Comparison of ENCODE assay signal across 8 mouse cellular contexts in the genomic region with DNA sequence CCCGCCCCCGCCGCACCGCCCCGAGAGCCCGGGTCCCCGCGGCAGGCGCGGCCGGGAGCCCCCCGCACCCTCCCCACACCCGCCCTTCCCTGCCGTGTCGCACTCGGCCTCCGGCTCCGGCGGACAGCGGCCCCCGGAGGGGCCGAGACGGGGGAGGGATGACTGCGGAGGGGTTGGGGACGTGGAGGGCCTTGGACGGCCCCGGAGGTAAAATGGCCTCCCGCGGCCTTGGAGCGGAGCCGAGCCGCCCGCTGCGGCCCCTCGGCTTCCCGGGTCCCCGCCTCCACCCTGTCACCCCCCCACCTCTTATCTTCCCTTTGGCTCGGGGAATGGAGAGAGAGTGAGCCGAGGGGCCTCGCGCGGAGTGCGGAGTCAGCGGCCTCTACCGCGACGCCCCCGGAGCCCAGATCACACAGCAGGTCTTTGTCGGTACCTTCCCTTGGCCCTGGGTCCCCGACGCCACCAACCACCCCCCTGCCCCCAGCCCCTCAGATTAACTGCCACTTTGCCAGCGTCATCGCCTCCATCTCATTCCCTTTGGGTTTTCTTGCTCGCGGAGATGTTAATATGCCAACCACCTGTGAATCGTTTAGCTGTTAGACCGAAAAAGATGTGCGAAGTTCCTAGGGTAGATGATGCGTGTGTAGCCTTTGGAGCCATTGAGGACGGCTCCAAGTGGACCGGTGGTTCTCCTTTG. TPM values are rescaled to one million over a fixed set of nuclear protein-coding genes. Genes with fewer than 3 reads are reported as not detected.
DNase-seq lines count a peak whose midpoint lies in the region; ATAC-seq and TF ChIP-seq lines count a peak whose summit lies in the region.

No protein-coding gene starts in this region.

- ATAC-seq in erythroid progenitor cell, adult 5-6 weeks (replicated peaks; ENCODE audit: low FRiP score, poor library complexity, severe bottlenecking), result peak; percentile 58
- ATAC-seq in hindbrain, embryonic 11.5 days (ENCODE audit: low FRiP score), result peak; percentile 61
- peak; percentile 21; the same call in 1 of the 2 replicates for ATAC-seq in limb, embryonic 15.5 days (ENCODE audit: insufficient number of reproducible peaks, low FRiP score, low TSS enrichment, low read depth)
- ATAC-seq in midbrain, postnatal 0 days (ENCODE audit: low FRiP score), result peak; percentile 61
- peak; percentile 63 for ATAC-seq in stomach, embryonic 16.5 days (ENCODE audit: insufficient read depth, low FRiP score)

- under 1% methylated on average over 32 of the region's 61 CpGs for WGBS in hindbrain, embryonic 11.5 days
- WGBS in limb, embryonic 15.5 days, result under 1% methylated on average over 39 of the region's 61 CpGs
- WGBS in midbrain, postnatal 0 days, result 1% methylated on average over 41 of the region's 61 CpGs
- WGBS in stomach, embryonic 16.5 days, result under 1% methylated on average over 60 of the region's 61 CpGs

- peak overlapping the region; percentile 99 for H3K4me3 ChIP-seq in hindbrain, embryonic 11.5 days (ENCODE audit: low read depth, low read length)
- peak overlapping the region; percentile 96 for H3K4me3 ChIP-seq in limb, embryonic 15.5 days
- H3K4me3 ChIP-seq in midbrain, postnatal 0 days (ENCODE audit: low read depth, low read length), result peak overlapping the region; percentile 97
- H3K4me3 ChIP-seq in stomach, embryonic 16.5 days (replicated peaks; ENCODE audit: low read length), result peak overlapping the region; percentile 87

- no peaks in the 10 kb centered on the region for H3K27me3 ChIP-seq in hindbrain, embryonic 11.5 days (ENCODE audit: control insufficient read depth, insufficient read depth, low read length)
- no peaks in the 10 kb centered on the region for H3K27me3 ChIP-seq in limb, embryonic 15.5 days
- H3K27me3 ChIP-seq in midbrain, postnatal 0 days (ENCODE audit: insufficient read depth, low read length), result no peaks in the 10 kb centered on the region
- no peaks in the 10 kb centered on the region for H3K27me3 ChIP-seq in stomach, embryonic 16.5 days (ENCODE audit: control insufficient read depth, insufficient read depth, low read length)

- peaks cover 2% of the 10 kb centered on the region; the same call in 1 of the 2 replicates for H3K4me1 ChIP-seq in hindbrain, embryonic 11.5 days (replicated peaks; ENCODE audit: control insufficient read depth, insufficient read depth, low read length)
- H3K4me1 ChIP-seq in limb, embryonic 15.5 days, result peaks cover 12% of the 10 kb centered on the region; the same call in 1 of the 2 replicates
- H3K4me1 ChIP-seq in midbrain, postnatal 0 days (ENCODE audit: insufficient read depth, low read length), result no peaks in the 10 kb centered on the region
- peaks cover 10% of the 10 kb centered on the region for H3K4me1 ChIP-seq in stomach, embryonic 16.5 days (ENCODE audit: control insufficient read depth, insufficient read depth, low read length)

- peak overlapping the region; percentile 97 for H3K9ac ChIP-seq in hindbrain, embryonic 11.5 days (ENCODE audit: low read depth, low read length)
- H3K9ac ChIP-seq in limb, embryonic 15.5 days, result peak overlapping the region; percentile 94
- H3K9ac ChIP-seq in midbrain, postnatal 0 days (replicated peaks; ENCODE audit: low read length, poor library complexity, severe bottlenecking), result peak overlapping the region; percentile 99
- peak overlapping the region; percentile 100 for H3K9ac ChIP-seq in stomach, embryonic 16.5 days (ENCODE audit: low read length)

- peak; percentile 26 for DNase-seq in left cerebral cortex, postnatal 14 days (ENCODE audit: low spot score in 2 of 2)
- DNase-seq in left cerebral cortex, adult 8-10 months (ENCODE audit: low spot score in 2 of 2), result no peak
- peak; percentile 37 for DNase-seq in c-Kit-negative CD71-positive TER-119-positive erythroid progenitor cells, embryonic 14.5 days (ENCODE audit: low read depth, low spot score)
- peak; percentile 73 for DNase-seq in hindbrain, embryonic 11.5 days (ENCODE audit: low spot score)
- peak; percentile 44 for DNase-seq in midbrain, postnatal 0 days (ENCODE audit: low spot score)

- intact Hi-C loops in left cerebral cortex, postnatal 14 days (cut with DNase I), result loop anchor here (10.0 kb wide), 1 partner anchor 144 kb away; no protein-coding TSS in a partner anchor

- H3K4me2 ChIP-seq in hindbrain, embryonic 11.5 days (replicated peaks; ENCODE audit: low read depth, low read length), result peak overlapping the region; percentile 87
- peak overlapping the region; percentile 67 for H3K4me2 ChIP-seq in limb, embryonic 15.5 days
- peak overlapping the region; percentile 71 for H3K4me2 ChIP-seq in midbrain, postnatal 0 days (ENCODE audit: low read depth, low read length, poor library complexity, severe bottlenecking)
- H3K4me2 ChIP-seq in stomach, embryonic 16.5 days (ENCODE audit: low read depth, low read length), result peak overlapping the region; percentile 87

- H3K36me3 ChIP-seq in hindbrain, embryonic 11.5 days (ENCODE audit: control insufficient read depth, insufficient read depth, low read length), result no peaks in the 10 kb centered on the region
- no peaks in the 10 kb centered on the region for H3K36me3 ChIP-seq in limb, embryonic 15.5 days
- no peaks in the 10 kb centered on the region for H3K36me3 ChIP-seq in midbrain, postnatal 0 days (ENCODE audit: insufficient read depth, low read length)
- 0 out of 2 replicates have a peak, but pooled peaks cover 2% of the 10 kb centered on the region for H3K36me3 ChIP-seq in stomach, embryonic 16.5 days (ENCODE audit: control insufficient read depth, insufficient read depth, low read length)

- H3K9me3 ChIP-seq in hindbrain, embryonic 11.5 days (ENCODE audit: control insufficient read depth, low read length), result no peaks in the 10 kb centered on the region
- no peaks in the 10 kb centered on the region for H3K9me3 ChIP-seq in limb, embryonic 15.5 days
- H3K9me3 ChIP-seq in midbrain, postnatal 0 days (ENCODE audit: low read length), result no peaks in the 10 kb centered on the region
- no peaks in the 10 kb centered on the region for H3K9me3 ChIP-seq in stomach, embryonic 16.5 days (replicated peaks; ENCODE audit: control insufficient read depth, low read length)

- no peak for TF ChIP-seq CTCF in midbrain, postnatal 0 days (IDR thresholded peaks at IDR 0.05)

- peak overlapping the region; percentile 88 for H3K27ac ChIP-seq in hindbrain, embryonic 11.5 days (ENCODE audit: low read depth, low read length)
- peak overlapping the region; percentile 91 for H3K27ac ChIP-seq in limb, embryonic 15.5 days
- H3K27ac ChIP-seq in midbrain, postnatal 0 days (ENCODE audit: low read depth, low read length), result peak overlapping the region; percentile 98
- peak overlapping the region; percentile 94 for H3K27ac ChIP-seq in stomach, embryonic 16.5 days (ENCODE audit: low read length)

RNA-seq across cellular contexts. Expression of a gene that starts 0.9 kb away (rescaled TPM):
- 100 to 1,000 TPM; 347 to 349 TPM for total RNA-seq in left cerebral cortex, postnatal 14 days (2021)
- 100 to 1,000 TPM; 287 to 318 (median 316) TPM for total RNA-seq in left cerebral cortex, adult 8-10 months (2022)
- total RNA-seq in erythroid progenitor cell, adult 5-6 weeks (2015; ENCODE audit: low replicate concordance), result 73.9 and 80.1 TPM in 2 replicates
- 45.5 and 53.8 TPM in 2 replicates for total RNA-seq in erythroid progenitor cell, adult 5-6 weeks (2017; ENCODE audit: low replicate concordance)
- polyA plus RNA-seq in hindbrain, embryonic 11.5 days (2014; fragmentation: Nextera tagmentation; extraction: Ambion mirVana), result 142 and 165 TPM in 2 replicates
- polyA plus RNA-seq in limb, embryonic 15.5 days (2015; fragmentation: Nextera tagmentation; extraction: Ambion mirVana), result 128 TPM in 2 replicates
- total RNA-seq in midbrain, postnatal 0 days (2014; rRNA removed), result 245 and 300 TPM in 2 replicates
- polyA plus RNA-seq in midbrain, postnatal 0 days (2015; fragmentation: Nextera tagmentation; extraction: Ambion mirVana), result 198 and 212 TPM in 2 replicates
- polyA plus RNA-seq in stomach, embryonic 16.5 days (2015; fragmentation: Nextera tagmentation; extraction: Ambion mirVana), result 85.9 and 90.7 TPM in 2 replicates

Comparison
In these comparisons a context has a peak if more than half of its experiments do, and no peak if none do; other contexts are left out.
1. DNase-seq: peak in left cerebral cortex, postnatal 14 days (2 of 2), c-Kit-negative CD71-positive TER-119-positive erythroid progenitor cells, embryonic 14.5 days (single experiment), hindbrain, embryonic 11.5 days (single experiment) and midbrain, postnatal 0 days (single experiment); none in left cerebral cortex, adult 8-10 months (0 of 2).
2. Peak in every context shown above with its lines, with median percentiles within 50 percentile points of each other: ATAC-seq, H3K27ac ChIP-seq, H3K4me2 ChIP-seq, H3K4me3 ChIP-seq and H3K9ac ChIP-seq.